Mouse (Mus musculus) CH12.LX (cell line): ENCODE data around the gene Prkn. TPM values are rescaled to one million over a fixed set of nuclear protein-coding genes. Genes with fewer than 3 reads are reported as not detected.
A peak's percentile ranks its signal among the peaks of the same experiment; 100 is the strongest.

Source experiments
- DNase-seq: peaks from one replicate; pipeline ENCODE4 v3.0.0-alpha.2; 2013; ENCODE audit errors: extremely low read depth
- H3K27ac ChIP-seq: 2 replicates; pipeline ENCODE4 v1.5.1; 2012; ENCODE audit warnings: low read depth, mild to moderate bottlenecking, control low read depth, moderate library complexity; ENCODE audit not compliant: insufficient read depth
- H3K27me3 ChIP-seq: replicated peaks from 2 replicates; pipeline ENCODE3; 2012; ENCODE audit warnings: inconsistent platforms
- H3K36me3 ChIP-seq, 2 experiments: replicated peaks in 1 of 2; 2 replicates each; pipeline versions ENCODE3 to v1.6.1; 2012; ENCODE audit warnings: inconsistent platforms in 1 of 2, low read length in 1 of 2, mild to moderate bottlenecking in 1 of 2, mixed read lengths in 1 of 2, moderate library complexity in 1 of 2; ENCODE audit not compliant: control insufficient read depth in 1 of 2, insufficient read depth in 1 of 2
- H3K4me1 ChIP-seq, 2 experiments: 2 replicates each; pipeline ENCODE4 v1.6.1; 2012; ENCODE audit warnings: inconsistent platforms in 1 of 2, moderate library complexity in 1 of 2; ENCODE audit not compliant: insufficient read depth in 2 of 2, control insufficient read depth in 1 of 2
- H3K4me2 ChIP-seq: 2 replicates; pipeline ENCODE4 v1.6.1; 2012; ENCODE audit warnings: low read depth, mild to moderate bottlenecking, control low read depth; ENCODE audit not compliant: poor library complexity, insufficient read depth, severe bottlenecking
- H3K4me3 ChIP-seq, 3 experiments: fragments of 150-350 bp in 1 of 3; sonication (generic) in 1 of 3; replicated peaks in 1 of 3; 2 replicates each; pipeline versions ENCODE3 to v1.5.1; 2011 to 2012; ENCODE audit warnings: low read depth in 2 of 3, low read length in 2 of 3, mild to moderate bottlenecking in 2 of 3, moderate library complexity in 2 of 3, control low read depth in 1 of 3, improper control_type of control experiment in 1 of 3, inconsistent platforms in 1 of 3, mixed read lengths in 1 of 3; ENCODE audit not compliant: poor library complexity in 1 of 3
- H3K79me2 ChIP-seq: replicated peaks from 2 replicates; pipeline ENCODE4 v1.6.1; 2012; ENCODE audit warnings: mild to moderate bottlenecking, moderate library complexity; ENCODE audit not compliant: control insufficient read depth, poor library complexity, insufficient read depth, severe bottlenecking; ENCODE audit errors: extremely low read depth
- H3K9ac ChIP-seq: 2 replicates; pipeline ENCODE4 v1.6.1; 2012; ENCODE audit warnings: low read depth, mild to moderate bottlenecking, control low read depth, moderate library complexity; ENCODE audit not compliant: insufficient read depth
- H3K9me3 ChIP-seq: replicated peaks from 2 replicates; pipeline ENCODE3; 2012; ENCODE audit warnings: low read length, inconsistent platforms, mixed read lengths
- BHLHE40 ChIP-seq: IDR thresholded peaks from 2 replicates; pipeline ENCODE4 v1.6.1; 2011; ENCODE audit warnings: mild to moderate bottlenecking, low read depth, low read length, improper control_type of control experiment
- CHD2 ChIP-seq: IDR thresholded peaks from 2 replicates; pipeline ENCODE4 v1.6.1; 2011; ENCODE audit warnings: low read length, improper control_type of control experiment
- CTCF ChIP-seq, 2 experiments: IDR thresholded peaks in 1 of 2; conservative IDR thresholded peaks in 1 of 2; 2 replicates each; pipeline ENCODE4 v1.5.1; 2011 to 2012; ENCODE audit warnings: low read depth in 2 of 2, low read length in 2 of 2, improper control_type of control experiment in 1 of 2, inconsistent platforms in 1 of 2, mild to moderate bottlenecking in 1 of 2, moderate library complexity in 1 of 2
- E2F4 ChIP-seq: IDR thresholded peaks from 2 replicates; pipeline ENCODE4 v1.6.1; 2011; ENCODE audit warnings: low read depth, low read length, improper control_type of control experiment; ENCODE audit not compliant: insufficient replicate concordance
- GABPA ChIP-seq: IDR thresholded peaks from 2 replicates; pipeline ENCODE4 v1.6.1; 2012; ENCODE audit warnings: low read depth, low read length, improper control_type of control experiment, inconsistent platforms; ENCODE audit not compliant: insufficient replicate concordance
- HCFC1 ChIP-seq: IDR thresholded peaks from 2 replicates; pipeline ENCODE4 v1.6.1; 2012; ENCODE audit warnings: low read depth, mild to moderate bottlenecking, inconsistent platforms, low read length, improper control_type of control experiment
- IRF4 ChIP-seq: IDR thresholded peaks from 2 replicates; pipeline ENCODE4 v1.6.1; 2014; ENCODE audit warnings: low read depth, mild to moderate bottlenecking, inconsistent platforms, low read length, improper control_type of control experiment
- JUN ChIP-seq: IDR thresholded peaks from 2 replicates; pipeline ENCODE4 v1.6.1; 2011; ENCODE audit warnings: low read depth, mild to moderate bottlenecking, low read length, improper control_type of control experiment, moderate library complexity; ENCODE audit not compliant: insufficient read depth
- KAT2A ChIP-seq: IDR thresholded peaks from 2 replicates; pipeline ENCODE4 v1.6.1; 2012; ENCODE audit warnings: low read length, improper control_type of control experiment, inconsistent platforms; ENCODE audit not compliant: insufficient replicate concordance
- MAFK ChIP-seq: IDR thresholded peaks from 2 replicates; pipeline ENCODE4 v1.6.1; 2011; ENCODE audit warnings: low read length, improper control_type of control experiment; ENCODE audit not compliant: insufficient replicate concordance
- MAZ ChIP-seq: IDR thresholded peaks from 2 replicates; pipeline ENCODE4 v1.6.1; 2012; ENCODE audit warnings: low read depth, mild to moderate bottlenecking, inconsistent platforms, low read length, improper control_type of control experiment, moderate library complexity
- MXI1 ChIP-seq: IDR thresholded peaks from 2 replicates; pipeline ENCODE4 v1.6.1; 2011; ENCODE audit warnings: mild to moderate bottlenecking, low read depth, low read length, improper control_type of control experiment
- MYC ChIP-seq: IDR thresholded peaks from 2 replicates; pipeline ENCODE4 v1.6.1; 2011; ENCODE audit warnings: low read depth, mild to moderate bottlenecking, improper control_type of control experiment, low read length
- NRF1 ChIP-seq: IDR thresholded peaks from 2 replicates; pipeline ENCODE4 v1.6.1; 2014; ENCODE audit warnings: low read depth, mild to moderate bottlenecking, inconsistent platforms, low read length, improper control_type of control experiment, moderate library complexity
- POLR2A ChIP-seq: IDR thresholded peaks from 2 replicates; pipeline ENCODE4 v1.6.1; 2011; ENCODE audit warnings: low read depth, mild to moderate bottlenecking, improper control_type of control experiment, low read length
- RAD21 ChIP-seq: IDR thresholded peaks from 2 replicates; pipeline ENCODE4 v1.6.1; 2011; ENCODE audit warnings: low read depth, mild to moderate bottlenecking, low read length, improper control_type of control experiment, moderate library complexity
- SMC3 ChIP-seq: IDR thresholded peaks from 2 replicates; pipeline ENCODE4 v1.6.1; 2011; ENCODE audit warnings: low read depth, low read length, improper control_type of control experiment
- TBP ChIP-seq: conservative IDR thresholded peaks from 2 replicates; pipeline ENCODE4 v1.6.1; 2011; ENCODE audit warnings: low read depth, low read length, improper control_type of control experiment
- USF1 ChIP-seq: IDR thresholded peaks from 2 replicates; pipeline ENCODE4 v1.6.1; 2014; ENCODE audit warnings: low read depth, mild to moderate bottlenecking, inconsistent platforms, low read length, improper control_type of control experiment
- ZMIZ1 ChIP-seq: IDR thresholded peaks from 2 replicates; pipeline ENCODE4 v1.6.1; 2012; ENCODE audit warnings: low read depth, mild to moderate bottlenecking, inconsistent platforms, low read length, improper control_type of control experiment
- dilution Hi-C: fragments of 300-500 bp; cut with MboI; formaldehyde crosslinking; loops from 2 replicates; pipeline ENCODE4 v1.14.3; 2020; ENCODE audit warnings: low sequenced_read_pairs; ENCODE audit not compliant: extremely low pct_unique_long_range_greater_than_20kb, extremely low pct_ligation_motif_present
- in situ Hi-C: fragments of 300-500 bp; cut with MboI; formaldehyde crosslinking; loops from 3 replicates; pipeline ENCODE4 v1.14.3; 2019; ENCODE audit warnings: low sequenced_read_pairs, low pct_ligation_motif_present, low pct_unique_long_range_greater_than_20kb, mixed read lengths
- polyA plus RNA-seq: library from polyadenylated mRNA; unstranded; fragments of >175 nt; gene quantifications from 2 replicates; pipeline ENCODE4 v1.2.1, GENCODE M21; 2012; ENCODE audit warnings: low read depth; ENCODE audit not compliant: insufficient read length
- total RNA-seq, 2 experiments: library from RNA; depleted of rRNA; stranded (reverse); fragments of 300-350 nt in 1 of 2; fragments of >200 nt in 1 of 2; gene quantifications; 2 replicates each; pipeline ENCODE4 v1.2.3; 2012 to 2014

Gene Prkn
- total and polyA plus RNA-seq, 3 experiments, result 0.08 TPM; not detected in 2

DNA sequence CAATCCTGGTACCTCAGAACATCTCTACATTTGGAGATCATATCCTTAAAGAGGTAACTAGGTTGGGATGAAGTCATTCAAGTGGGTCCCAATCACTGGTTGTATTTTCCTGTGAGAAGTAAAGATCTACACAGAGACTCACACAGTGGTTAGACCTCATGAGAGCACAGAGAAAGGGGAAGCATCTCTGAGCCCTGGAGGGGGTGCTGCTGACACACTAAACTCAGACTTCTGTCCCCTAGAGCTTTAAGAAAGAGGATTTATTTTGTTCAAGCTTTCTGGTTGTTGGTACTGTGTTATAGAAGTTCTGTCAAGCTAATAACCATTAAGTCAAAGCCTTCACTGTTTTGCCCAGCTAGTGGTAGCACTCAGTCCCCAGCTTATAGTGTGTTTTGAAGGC lies 1259.2 kb downstream of the Prkn start:
- in situ Hi-C loops (loop anchor here (5.0 kb wide), 1 partner anchor 113 kb away; no protein-coding TSS in a partner anchor), dilution Hi-C loops (no loop called here)
- peaks cover 6% of the 10 kb centered on the region for H3K9me3 ChIP-seq
- H3K4me3 ChIP-seq, result no peak overlapping the region
- H3K36me3 ChIP-seq, result no peaks in the 10 kb centered on the region
- H3K27ac ChIP-seq, result no peak overlapping the region
- H3K4me1 ChIP-seq, result peaks cover 0 to 6% of the 10 kb centered on the region in 2 experiments; a peak in 2 of 4 replicates
- no peaks in the 10 kb centered on the region for H3K27me3 ChIP-seq
- H3K79me2 ChIP-seq, result no peaks in the 10 kb centered on the region
- no peak overlapping the region for H3K4me2 ChIP-seq
- no peak for TF ChIP-seq NRF1
- TF ChIP-seq POLR2A, result no peak
- peak; percentile 54 for TF ChIP-seq RAD21
- no peak for TF ChIP-seq JUN
- TF ChIP-seq E2F4, result no peak
- no peak for TF ChIP-seq HCFC1
- TF ChIP-seq CHD2, result no peak
- TF ChIP-seq IRF4, result no peak
- peak in 1 of 2 experiments; percentile 44; a peak in 2 of 4 replicates for TF ChIP-seq CTCF (conservative IDR thresholded peaks at IDR 0.05 in 1 of 2, IDR thresholded peaks at IDR 0.05 in 1 of 2; ENCODE audit: low read depth in 2 of 2, low read length in 2 of 2)
- peak; percentile 14; the same call in 1 of the 2 replicates for TF ChIP-seq SMC3
- TF ChIP-seq MXI1, result no peak
- TF ChIP-seq MAZ, result no peak
- no peak for DNase-seq
- no peak overlapping the region for H3K9ac ChIP-seq

DNA sequence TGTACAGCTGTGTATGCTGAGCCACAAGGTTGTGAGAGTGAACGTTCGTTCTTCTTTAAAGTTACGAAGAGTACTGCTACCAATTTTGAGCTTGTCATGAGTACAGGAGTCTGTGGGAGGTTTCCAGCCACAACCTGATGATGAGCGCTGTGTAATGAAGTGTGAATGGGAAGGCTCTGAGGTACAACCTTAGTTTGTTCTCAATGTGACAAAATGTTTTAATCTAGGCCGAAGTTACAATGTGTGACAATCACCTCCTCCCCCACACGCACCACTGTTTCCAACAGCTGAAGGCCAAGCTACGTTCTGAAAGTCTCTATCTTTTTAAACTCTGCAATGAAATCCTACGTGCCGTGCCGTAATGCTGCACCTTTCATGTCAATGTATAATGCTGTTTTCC lies 1262.1 kb downstream of the Prkn start:
- H3K9ac ChIP-seq, result no peak overlapping the region
- dilution Hi-C loops, result no loop called here
- in situ Hi-C loops, result no loop called here

More for the DNA sequence above, 1262.1 kb downstream of the Prkn start:
- Histone ChIP-seq H3K27ac (no peak overlapping the region), H3K4me3 (no peak overlapping the region), H3K79me2 (no peaks in the 10 kb centered on the region), H3K36me3 (no peaks in the 10 kb centered on the region), H3K9me3 (peaks cover 6% of the 10 kb centered on the region), H3K4me1 (no peaks in the 10 kb centered on the region), H3K27me3 (no peaks in the 10 kb centered on the region), H3K4me2 (no peak overlapping the region)
- TF ChIP-seq MAFK (no peak), GABPA (no peak), BHLHE40 (no peak), MYC (no peak), HCFC1 (no peak), RAD21 (no peak), NRF1 (no peak), CTCF (conservative IDR thresholded peaks at IDR 0.05 in 1 of 2, IDR thresholded peaks at IDR 0.05 in 1 of 2; ENCODE audit: low read depth in 2 of 2, low read length in 2 of 2) (no peak), ZMIZ1 (no peak), POLR2A (no peak), USF1 (no peak), KAT2A (no peak), TBP (no peak)
- DNase-seq, result no peak
